Mouse (Mus musculus) ES-Bruce4 (cell line): ENCODE measurements around the gene Rab27a. TPM values are rescaled to one million over a fixed set of nuclear protein-coding genes. Genes with fewer than 3 reads are reported as not detected.
"Not testable (repeated sequence)": the region's sequence is repeated elsewhere in the genome, so short reads cannot be mapped to it uniquely, and the experiment has no call there.

Experiments used
- H3K27ac ChIP-seq: 2 replicates; pipeline ENCODE4 v1.5.1; 2012; ENCODE audit warnings: low read length, inconsistent platforms; ENCODE audit not compliant: insufficient read depth
- H3K27me3 ChIP-seq: 2 replicates; pipeline ENCODE4 v1.6.1; 2012; ENCODE audit warnings: mild to moderate bottlenecking, low read length, inconsistent platforms; ENCODE audit not compliant: control insufficient read depth, poor library complexity, insufficient read depth, severe bottlenecking
- H3K36me3 ChIP-seq: 2 replicates; pipeline ENCODE4 v1.6.1; 2012; ENCODE audit warnings: inconsistent platforms, mild to moderate bottlenecking, low read length, moderate library complexity; ENCODE audit not compliant: control insufficient read depth, poor library complexity, insufficient read depth, severe bottlenecking
- H3K4me1 ChIP-seq: one replicate; pipeline ENCODE4 v1.8.1; 2011; ENCODE audit warnings: low read length; ENCODE audit not compliant: control insufficient read depth, insufficient read depth
- H3K4me3 ChIP-seq: 2 replicates; pipeline ENCODE4 v1.5.1; 2011; ENCODE audit warnings: low read depth, mild to moderate bottlenecking, low read length
- H3K9ac ChIP-seq: 2 replicates; pipeline ENCODE4 v1.6.1; 2012; ENCODE audit warnings: low read depth, mild to moderate bottlenecking, inconsistent platforms; ENCODE audit not compliant: poor library complexity, severe bottlenecking
- H3K9me3 ChIP-seq: replicated peaks from 2 replicates; pipeline ENCODE4 v1.6.1; 2012; ENCODE audit warnings: mild to moderate bottlenecking, low read length, inconsistent platforms; ENCODE audit not compliant: control insufficient read depth, poor library complexity, insufficient read depth, severe bottlenecking
- CTCF ChIP-seq: IDR thresholded peaks from one replicate; pipeline ENCODE4 v1.8.1; 2011; ENCODE audit warnings: low read depth, low read length
- EP300 ChIP-seq: IDR thresholded peaks from 2 replicates; pipeline ENCODE4 v1.6.1; 2011; ENCODE audit warnings: low read depth, low read length; ENCODE audit not compliant: insufficient read depth
- POLR2A ChIP-seq: IDR thresholded peaks from one replicate; pipeline ENCODE4 v1.8.1; 2011; ENCODE audit warnings: low read length; ENCODE audit not compliant: insufficient read depth
- polyA plus RNA-seq: library from polyadenylated mRNA; stranded (reverse); fragments of >200 nt; gene quantifications from 2 replicates; pipeline ENCODE4 v1.2.4, GENCODE M21; 2011; ENCODE audit warnings: low read depth; ENCODE audit not compliant: missing spikeins, insufficient read depth, insufficient read length

Rab27a gene
- polyA plus RNA-seq, 1 experiment = 18.2 TPM

GRCm38 (mm10) chr9:73102181-73102580 lies 57.5 kb downstream of the Rab27a start, which contains the start of gene Gm20509:
Gene Gm20509 (plus strand): TSS chr9:73102470.
- Histone ChIP-seq H3K27ac (no peak within 1 kb of the TSS), H3K4me1 (peaks cover 5% of the 10 kb centered on the region), H3K9me3 (no peaks in the 10 kb centered on the region), H3K27me3 (peaks cover 4% of the 10 kb centered on the region; the same call in 1 of the 2 replicates), H3K36me3 (no peaks in the 10 kb centered on the region), H3K4me3 (peak within 1 kb of the TSS; percentile 63), H3K9ac (peak within 1 kb of the TSS; percentile 76)
- TF ChIP-seq POLR2A (no peak), EP300 (no peak), CTCF (no peak)

- Histone ChIP-seq H3K27me3 (peaks cover 4% of the 10 kb centered on the region; the same call in 1 of the 2 replicates), H3K9me3 (no peaks in the 10 kb centered on the region), H3K36me3 (no peaks in the 10 kb centered on the region), H3K4me1 (peaks cover 5% of the 10 kb centered on the region), H3K4me3 (peak overlapping the region; percentile 63), H3K9ac (peak overlapping the region; percentile 76), H3K27ac (no peak overlapping the region)
- no peak for TF ChIP-seq CTCF
- TF ChIP-seq POLR2A = no peak
These were observed 58.7 kb downstream of the Rab27a start for GRCm38 (mm10) chr9:73103159-73103879.

GRCm38 (mm10) chr9:73103880-73104198 lies 59.2 kb downstream of the Rab27a start:
- peak overlapping the region; percentile 63 for H3K4me3 ChIP-seq
- H3K27ac ChIP-seq = no peak overlapping the region
- TF ChIP-seq CTCF (no peak), EP300 (no peak), POLR2A (no peak)
- H3K9ac ChIP-seq = peak overlapping the region; percentile 76
- no peaks in the 10 kb centered on the region for H3K9me3 ChIP-seq
- H3K27me3 ChIP-seq = peaks cover 4% of the 10 kb centered on the region; the same call in 1 of the 2 replicates
- H3K4me1 ChIP-seq = peaks cover 5% of the 10 kb centered on the region
- no peaks in the 10 kb centered on the region for H3K36me3 ChIP-seq

- Histone ChIP-seq H3K9ac (no peak overlapping the region), H3K27ac (no peak overlapping the region), H3K36me3 (no peaks in the 10 kb centered on the region), H3K4me1 (peaks cover 3% of the 10 kb centered on the region), H3K27me3 (peaks cover 4% of the 10 kb centered on the region; the same call in 1 of the 2 replicates), H3K4me3 (no peak overlapping the region), H3K9me3 (no peaks in the 10 kb centered on the region)
- TF ChIP-seq POLR2A = no peak
- TF ChIP-seq EP300 = no peak
- TF ChIP-seq CTCF = no peak
These were observed 60.5 kb downstream of the Rab27a start for GRCm38 (mm10) chr9:73105141-73105540.

GRCm38 (mm10) chr9:73105771-73106170 lies 61.1 kb downstream of the Rab27a start:
- Histone ChIP-seq H3K9ac (no peak overlapping the region), H3K4me3 (no peak overlapping the region), H3K27me3 (peaks cover 4% of the 10 kb centered on the region; the same call in 1 of the 2 replicates), H3K27ac (no peak overlapping the region), H3K4me1 (peaks cover 3% of the 10 kb centered on the region), H3K9me3 (no peaks in the 10 kb centered on the region), H3K36me3 (no peaks in the 10 kb centered on the region)
- TF ChIP-seq CTCF (no peak), EP300 (no peak), POLR2A (no peak)

GRCm38 (mm10) chr9:73112919-73113906 lies 68.6 kb downstream of the Rab27a start, which contains the start of gene Rsl24d1:
Gene Rsl24d1 (plus strand): TSS chr9:73113426.
- Histone ChIP-seq H3K27me3 (no peaks in the 10 kb centered on the region), H3K4me3 (peak within 1 kb of the TSS; percentile 92), H3K4me1 (no peaks in the 10 kb centered on the region), H3K36me3 (peaks cover 26% of the 10 kb centered on the region), H3K27ac (peak within 1 kb of the TSS; percentile 83), H3K9ac (peak within 1 kb of the TSS; percentile 72), H3K9me3 (no peaks in the 10 kb centered on the region)
- no peak for TF ChIP-seq EP300

GRCm38 (mm10) chr9:73116704-73117103 lies 72.0 kb downstream of the Rab27a start:
- peaks cover 49% of the 10 kb centered on the region for H3K36me3 ChIP-seq
- H3K27ac ChIP-seq, H3K27me3 ChIP-seq, H3K4me3 ChIP-seq, H3K9me3 ChIP-seq, H3K4me1 ChIP-seq, H3K9ac ChIP-seq: not testable (repeated sequence)
